ENCODE assay signal across 14 mouse cellular contexts in the genomic region with DNA sequence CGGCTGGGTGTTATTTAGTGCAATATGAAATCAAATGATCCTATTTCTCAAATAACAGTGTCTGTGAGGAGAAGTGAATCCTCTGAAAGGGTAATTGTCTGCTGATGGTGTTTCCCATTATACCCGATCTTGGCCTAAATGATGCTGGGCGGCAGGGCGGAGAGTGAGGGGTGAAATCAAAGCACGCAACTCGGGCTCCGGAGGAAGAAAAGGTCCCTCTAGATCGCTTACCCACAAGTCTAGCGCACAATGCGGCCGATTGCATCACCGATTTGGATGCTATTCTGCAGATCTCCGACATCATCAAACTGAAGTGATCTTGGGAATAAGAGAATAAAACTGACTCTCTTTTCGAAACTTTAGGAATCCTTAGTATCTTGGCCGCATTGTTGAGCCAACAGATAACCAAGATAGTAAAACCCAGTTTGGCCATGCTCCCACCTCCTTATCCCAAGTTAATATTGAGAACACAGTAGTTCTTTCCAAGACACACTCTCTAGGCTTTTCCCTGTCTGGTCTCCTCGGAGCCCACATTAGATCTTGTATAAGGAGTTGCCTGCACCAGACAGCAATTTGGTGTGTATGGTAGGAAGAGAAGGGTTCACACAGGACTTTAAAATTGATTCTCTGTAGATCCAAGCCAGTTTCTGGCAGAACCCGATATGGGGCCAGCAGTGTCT. TPM values are rescaled to one million over a fixed set of nuclear protein-coding genes. Genes with fewer than 3 reads are reported as not detected.
DNase-seq lines count a peak whose midpoint lies in the region; ATAC-seq lines count a peak whose summit lies in the region.
"Had no signal": no experiment of that assay in that cellular context is flagged by ENCODE, and none has a peak within 500 bp of the region (broad histone marks: within the 10 kb centered on the region; RNA-seq: fewer than 3 reads in every experiment).

No protein-coding gene starts in this region.

- peaks cover 55% of the 10 kb centered on the region for H3K4me1 ChIP-seq in hindbrain, embryonic 13.5 days (replicated peaks)

- peak overlapping the region; percentile 34 for H3K4me3 ChIP-seq in hindbrain, embryonic 13.5 days
- H3K4me3 ChIP-seq: embryonic facial prominence, embryonic 15.5 days; limb, embryonic 12.5 days had no signal

- no peaks in the 10 kb centered on the region for H3K36me3 ChIP-seq in hindbrain, embryonic 13.5 days
- H3K36me3 ChIP-seq: embryonic facial prominence, embryonic 15.5 days; limb, embryonic 12.5 days had no signal

- H3K4me2 ChIP-seq in hindbrain, embryonic 13.5 days, result peak overlapping the region; percentile 56
- H3K4me2 ChIP-seq: embryonic facial prominence, embryonic 15.5 days; limb, embryonic 12.5 days had no signal

- no peaks in the 10 kb centered on the region for H3K9me3 ChIP-seq in hindbrain, embryonic 13.5 days
- H3K9me3 ChIP-seq: embryonic facial prominence, embryonic 15.5 days; limb, embryonic 12.5 days had no signal

- H3K27me3 ChIP-seq in hindbrain, embryonic 13.5 days, result peaks cover 84% of the 10 kb centered on the region

- H3K9ac ChIP-seq in hindbrain, embryonic 13.5 days, result peak overlapping the region; percentile 51
- H3K9ac ChIP-seq: embryonic facial prominence, embryonic 15.5 days; limb, embryonic 12.5 days had no signal

- DNase-seq in cerebellum, postnatal 10 days, result peak; percentile 18 to 39
- DNase-seq in cerebellum, adult 9-10 months, result no peak
- peak; percentile 65 for DNase-seq in embryo, embryonic 10.5 days (ENCODE audit: low spot score)
- peak; percentile 45 for DNase-seq in neural tube, embryonic 10.5 days (ENCODE audit: extremely low spot score, low spot score)
- DNase-seq in left cerebral cortex, adult 18-20 months (ENCODE audit: low spot score in 2 of 2), result no peak
- no peak for DNase-seq in cerebellum, adult 18-20 months
- no peak for DNase-seq in lung, postnatal 36 days
- DNase-seq: adrenal gland, adult 2 months; gastrocnemius, postnatal 14 days; heart, postnatal 10 days had no signal

- peak overlapping the region; percentile 78 for H3K27ac ChIP-seq in hindbrain, embryonic 13.5 days
- H3K27ac ChIP-seq: embryonic facial prominence, embryonic 15.5 days; kidney, postnatal 0 days; limb, embryonic 12.5 days had no signal

- WGBS in hindbrain, embryonic 13.5 days, result 5% methylated on average over 17 of the region's 17 CpGs

- ATAC-seq in hindbrain, embryonic 13.5 days (ENCODE audit: low FRiP score), result no peak

RNA-seq across cellular contexts. Expression of gene Kiz, which starts 18.7 kb away (rescaled TPM):
- 28.3 and 28.8 TPM in 2 replicates for polyA plus RNA-seq in hindbrain, embryonic 13.5 days (2015; fragmentation: Nextera tagmentation; extraction: Ambion mirVana)
- 10 to 100 TPM; 21.7 to 25.4 TPM for total RNA-seq in left cerebral cortex, adult 18-20 months (2021)

Comparison
In these comparisons a context has a peak if more than half of its experiments do, and no peak if none do; other contexts are left out.
1. DNase-seq: peak in cerebellum, postnatal 10 days (2 of 2), embryo, embryonic 10.5 days (single experiment) and neural tube, embryonic 10.5 days (single experiment); none in cerebellum, adult 9-10 months (single experiment), left cerebral cortex, adult 18-20 months (0 of 2), cerebellum, adult 18-20 months (0 of 2) and lung, postnatal 36 days (single experiment).